In the genomic region with DNA sequence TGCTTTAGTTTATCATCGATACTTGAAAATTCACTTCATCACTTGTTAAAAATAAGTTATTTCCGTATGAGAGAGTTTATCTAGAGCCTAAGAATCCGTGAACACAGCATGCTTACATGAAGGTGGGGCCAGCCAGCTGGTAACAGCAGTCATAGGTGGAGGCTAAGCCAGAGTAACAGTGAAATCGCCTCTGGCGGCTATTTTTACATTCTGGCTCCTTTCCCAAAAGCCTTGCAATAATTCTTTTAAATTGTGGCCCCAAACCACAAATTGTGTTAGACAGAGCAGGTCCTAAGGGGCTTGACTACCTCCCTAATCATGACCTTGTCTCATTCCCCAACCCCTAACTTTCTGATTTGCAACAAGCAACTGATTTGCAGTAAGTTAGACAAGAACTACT, we compare ENCODE assay signal across 12 mouse cellular contexts. TPM values are rescaled to one million over a fixed set of nuclear protein-coding genes. Genes with fewer than 3 reads are reported as not detected.
"Had no signal": no experiment of that assay in that cellular context is flagged by ENCODE, and none has a peak within 500 bp of the region (broad histone marks: within the 10 kb centered on the region; RNA-seq: fewer than 3 reads in every experiment).

No protein-coding gene starts in this region.

- H3K9me3 ChIP-seq: limb, embryonic 12.5 days; midbrain, embryonic 13.5 days; stomach, embryonic 15.5 days had no signal

- H3K9ac ChIP-seq: limb, embryonic 12.5 days; liver, embryonic 14.5 days; midbrain, embryonic 13.5 days; stomach, embryonic 15.5 days had no signal

- H3K27ac ChIP-seq: limb, embryonic 12.5 days; liver, embryonic 14.5 days; midbrain, embryonic 13.5 days; stomach, embryonic 15.5 days had no signal

- H3K27me3 ChIP-seq: stomach, embryonic 15.5 days had no signal

- ATAC-seq: midbrain, embryonic 13.5 days had no signal

- H3K36me3 ChIP-seq: limb, embryonic 12.5 days; midbrain, embryonic 13.5 days; stomach, embryonic 15.5 days had no signal

- H3K4me3 ChIP-seq: limb, embryonic 12.5 days; midbrain, embryonic 13.5 days; stomach, embryonic 15.5 days had no signal

- H3K4me2 ChIP-seq: limb, embryonic 12.5 days; midbrain, embryonic 13.5 days; stomach, embryonic 15.5 days had no signal

- DNase-seq: kidney, postnatal 25 days; lung, adult 18-20 months; lung, postnatal 36 days; right cerebral cortex, postnatal 14 days; thymus, adult 2 months; thymus, postnatal 25 days had no signal

RNA-seq across cellular contexts. Expression of a gene that starts 4.8 kb away (rescaled TPM):
- total RNA-seq: megakaryocyte progenitor cell, adult 5-6 weeks had no signal
- polyA plus RNA-seq: liver, adult 2 months had no signal
